Comparison of ENCODE assay signal across 9 mouse cellular contexts in the genomic region with DNA sequence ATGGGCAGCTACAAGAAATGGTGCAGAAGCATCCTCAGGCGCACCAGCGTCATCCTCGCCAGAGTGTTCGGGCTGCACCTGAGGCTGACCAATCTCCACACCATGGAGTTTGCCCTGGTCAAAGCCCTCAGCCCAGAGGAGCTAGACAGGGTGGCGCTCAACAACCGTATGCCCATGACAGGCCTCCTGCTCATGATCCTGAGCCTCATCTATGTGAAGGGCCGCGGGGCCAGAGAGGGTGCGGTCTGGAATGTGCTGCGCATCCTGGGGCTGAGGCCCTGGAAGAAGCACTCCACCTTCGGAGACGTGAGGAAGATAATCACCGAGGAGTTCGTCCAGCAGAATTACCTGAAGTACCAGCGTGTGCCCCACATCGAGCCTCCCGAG. TPM values are rescaled to one million over a fixed set of nuclear protein-coding genes. Genes with fewer than 3 reads are reported as not detected.
DNase-seq lines count a peak whose midpoint lies in the region; ATAC-seq and TF ChIP-seq lines count a peak whose summit lies in the region.
"Had no signal": no experiment of that assay in that cellular context is flagged by ENCODE, and none has a peak within 500 bp of the region (broad histone marks: within the 10 kb centered on the region; RNA-seq: fewer than 3 reads in every experiment).

No protein-coding gene starts in this region.

- no peak overlapping the region for H3K27ac ChIP-seq in embryonic fibroblast, embryonic 13.5 days (ENCODE audit: insufficient read depth, low read length)
- H3K27ac ChIP-seq in intestine, embryonic 16.5 days (ENCODE audit: low read length) = no peak overlapping the region
- peak overlapping the region; percentile 86 for H3K27ac ChIP-seq in midbrain, embryonic 14.5 days (replicated peaks; ENCODE audit: low read depth, low read length)

- no peaks in the 10 kb centered on the region for H3K27me3 ChIP-seq in intestine, embryonic 16.5 days (replicated peaks; ENCODE audit: control insufficient read depth, insufficient read depth, low read length)
- H3K27me3 ChIP-seq in midbrain, embryonic 14.5 days (ENCODE audit: control insufficient read depth, insufficient read depth, low read length) = no peaks in the 10 kb centered on the region

- H3K4me1 ChIP-seq in embryonic fibroblast, embryonic 13.5 days (ENCODE audit: control insufficient read depth, insufficient read depth, low read length) = no peaks in the 10 kb centered on the region
- no peaks in the 10 kb centered on the region for H3K4me1 ChIP-seq in intestine, embryonic 16.5 days (ENCODE audit: control insufficient read depth, insufficient read depth, low read length)
- no peaks in the 10 kb centered on the region; the same call in 1 of the 2 replicates for H3K4me1 ChIP-seq in midbrain, embryonic 14.5 days (ENCODE audit: control insufficient read depth, insufficient read depth, low read length)

- no peaks in the 10 kb centered on the region for H3K9me3 ChIP-seq in intestine, embryonic 16.5 days (ENCODE audit: control insufficient read depth, low read length)
- no peaks in the 10 kb centered on the region for H3K9me3 ChIP-seq in midbrain, embryonic 14.5 days (ENCODE audit: control insufficient read depth, low read length)

- peak overlapping the region; percentile 48 for H3K4me3 ChIP-seq in embryonic fibroblast, embryonic 13.5 days (ENCODE audit: insufficient read depth, low read length)
- H3K4me3 ChIP-seq in intestine, embryonic 16.5 days (ENCODE audit: low read length) = peak overlapping the region; percentile 55
- peak overlapping the region; percentile 54 for H3K4me3 ChIP-seq in midbrain, embryonic 14.5 days (replicated peaks; ENCODE audit: low read depth, low read length)

- no peak for TF ChIP-seq POLR2A in embryonic fibroblast, embryonic 13.5 days (IDR thresholded peaks at IDR 0.05; ENCODE audit: low read depth, low read length)

- peak overlapping the region; percentile 68 for H3K9ac ChIP-seq in intestine, embryonic 16.5 days (ENCODE audit: low read depth, low read length)
- peak overlapping the region; percentile 73 for H3K9ac ChIP-seq in midbrain, embryonic 14.5 days (replicated peaks; ENCODE audit: low read length)

- ATAC-seq in intestine, embryonic 16.5 days = peak; percentile 31; the same call in 1 of the 2 replicates
- ATAC-seq in midbrain, embryonic 14.5 days (ENCODE audit: low FRiP score, low TSS enrichment) = peak; percentile 53
- ATAC-seq in erythroblast, adult 5-6 weeks (replicated peaks; ENCODE audit: low FRiP score, poor library complexity, severe bottlenecking) = no peak
- no peak for ATAC-seq in megakaryocyte progenitor cell, adult 5-6 weeks (replicated peaks; ENCODE audit: poor library complexity)

- H3K4me2 ChIP-seq in intestine, embryonic 16.5 days (ENCODE audit: low read depth, low read length) = peak overlapping the region; percentile 62
- peak overlapping the region; percentile 65 for H3K4me2 ChIP-seq in midbrain, embryonic 14.5 days (ENCODE audit: low read length)

- no peak for TF ChIP-seq CTCF in embryonic fibroblast, embryonic 13.5 days (IDR thresholded peaks at IDR 0.05; ENCODE audit: borderline replicate concordance, insufficient read depth, low read length)

- no peaks in the 10 kb centered on the region for H3K36me3 ChIP-seq in intestine, embryonic 16.5 days (ENCODE audit: control insufficient read depth, insufficient read depth, low read length)
- H3K36me3 ChIP-seq in midbrain, embryonic 14.5 days (ENCODE audit: control insufficient read depth, insufficient read depth, low read length) = no peaks in the 10 kb centered on the region
- H3K36me3 ChIP-seq: G1E had no signal

- DNase-seq in gastrocnemius, postnatal 14 days = peak; percentile 3
- no peak for DNase-seq in gastrocnemius, adult 18-20 months (ENCODE audit: low spot score)
- DNase-seq in ES-CJ7 (ENCODE audit: low read depth, low spot score) = peak; percentile 24
- no peak for DNase-seq in midbrain, embryonic 14.5 days

- intact Hi-C loops in gastrocnemius, postnatal 14 days (cut with DNase I; ENCODE audit: low total_unique reads) = no loop called here

- 36% methylated on average over 17 of the region's 17 CpGs for WGBS in intestine, embryonic 16.5 days
- 32% methylated on average over 17 of the region's 17 CpGs for WGBS in midbrain, embryonic 14.5 days

RNA-seq across cellular contexts. Expression of gene Ndn, which starts 2.4 kb away (rescaled TPM):
- total RNA-seq in gastrocnemius, postnatal 14 days (2021) = 10 to 100 TPM; 20.3 to 24.4 TPM
- 1 to 10 TPM; 2.2 to 2.8 TPM for total RNA-seq in gastrocnemius, adult 18-20 months (2021)
- polyA plus RNA-seq in embryonic fibroblast, embryonic 13.5 days (2011; ENCODE audit: insufficient read length, low read depth, missing spikeins) = 25.7 and 27.0 TPM in 2 replicates
- 48.6 and 52.0 TPM in 2 replicates for polyA plus RNA-seq in intestine, embryonic 16.5 days (2015; fragmentation: Nextera tagmentation; extraction: Ambion mirVana)
- polyA plus RNA-seq in midbrain, embryonic 14.5 days (2014; fragmentation: Nextera tagmentation; extraction: Ambion mirVana) = 622 and 693 TPM in 2 replicates
- total RNA-seq in erythroblast, adult 5-6 weeks (2015; ENCODE audit: low replicate concordance) = not detected in 2 replicates
- total RNA-seq in erythroblast, adult 5-6 weeks (2017; ENCODE audit: low replicate concordance) = not detected in 2 replicates
- total RNA-seq in megakaryocyte progenitor cell, adult 5-6 weeks (2015) = 0.05 TPM in 1 of 2 replicates, not detected in the other
- not detected in 2 replicates for total RNA-seq in megakaryocyte progenitor cell, adult 5-6 weeks (2017)

RNA-seq across cellular contexts. Expression of gene Magel2, which starts 28.0 kb away (rescaled TPM):
- total RNA-seq in gastrocnemius, postnatal 14 days (2021) = under 1 TPM; 0.21 to 0.47 TPM
- total RNA-seq in gastrocnemius, adult 18-20 months (2021) = not detected
- polyA plus RNA-seq in embryonic fibroblast, embryonic 13.5 days (2011; ENCODE audit: insufficient read length, low read depth, missing spikeins) = not detected in 2 replicates
- polyA plus RNA-seq in intestine, embryonic 16.5 days (2015; fragmentation: Nextera tagmentation; extraction: Ambion mirVana) = 0.50 and 0.59 TPM in 2 replicates
- polyA plus RNA-seq in midbrain, embryonic 14.5 days (2014; fragmentation: Nextera tagmentation; extraction: Ambion mirVana) = 16.2 and 16.3 TPM in 2 replicates
- total RNA-seq in erythroblast, adult 5-6 weeks (2015; ENCODE audit: low replicate concordance) = not detected in 2 replicates
- not detected in 2 replicates for total RNA-seq in erythroblast, adult 5-6 weeks (2017; ENCODE audit: low replicate concordance)
- total RNA-seq in megakaryocyte progenitor cell, adult 5-6 weeks (2015) = not detected in 2 replicates
- total RNA-seq in megakaryocyte progenitor cell, adult 5-6 weeks (2017) = not detected in 2 replicates
- polyA plus RNA-seq: G1E had no signal

Comparison
In these comparisons a context has a peak if more than half of its experiments do, and no peak if none do; other contexts are left out.
1. DNase-seq: peak in gastrocnemius, postnatal 14 days (single experiment) and ES-CJ7 (single experiment); none in gastrocnemius, adult 18-20 months (single experiment) and midbrain, embryonic 14.5 days (single experiment).
2. RNA of gene Ndn, which starts 2.4 kb away (total RNA-seq): 20.3 to 24.4 TPM in gastrocnemius, postnatal 14 days; 2.2 to 2.8 TPM in gastrocnemius, adult 18-20 months, 0.05 TPM in megakaryocyte progenitor cell, adult 5-6 weeks and not detected in erythroblast, adult 5-6 weeks; every median in the first group is over 4 times any median in the second.
3. ATAC-seq: peak in intestine, embryonic 16.5 days (single experiment) and midbrain, embryonic 14.5 days (single experiment); none in erythroblast, adult 5-6 weeks (single experiment) and megakaryocyte progenitor cell, adult 5-6 weeks (single experiment).
4. Peak in every context shown above with its lines, with median percentiles within 50 percentile points of each other: H3K4me3 ChIP-seq.